Mouse (Mus musculus) hindlimb bud, embryonic 11.5 days (tissue): ENCODE data around the gene Vmn1r177.
"Not testable (repeated sequence)": the region's sequence is repeated elsewhere in the genome, so short reads cannot be mapped to it uniquely, and the experiment has no call there.

Source experiments
- DNase-seq: peaks from one replicate; pipeline ENCODE4 v3.0.0-alpha.2; 2012; ENCODE audit warnings: low read depth, low spot score; ENCODE audit errors: extremely low spot score

The Vmn1r177 gene

DNA sequence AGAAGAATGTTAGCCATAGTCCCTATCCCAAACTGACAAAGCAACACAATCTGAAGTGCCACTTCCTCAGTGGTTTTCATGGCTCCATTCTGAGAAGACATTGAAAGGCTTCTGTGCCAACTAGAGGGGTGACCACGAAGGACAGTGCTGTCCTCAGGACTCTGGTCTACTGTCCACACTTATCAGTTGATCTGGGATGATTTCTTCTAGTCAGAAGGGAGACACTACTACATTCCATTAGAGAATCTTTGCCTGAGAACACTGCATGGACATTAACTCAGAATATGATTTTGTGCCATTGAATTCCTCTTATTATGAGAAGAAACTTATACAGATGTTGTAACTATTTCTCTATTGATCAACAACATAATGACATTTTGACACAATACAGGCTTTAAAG lies at the start of gene Vmn1r177:
Gene Vmn1r177, minus strand, starts transcription at position 101 of the 400 bp plus-strand sequence.
- not testable (repeated sequence) for DNase-seq

DNA sequence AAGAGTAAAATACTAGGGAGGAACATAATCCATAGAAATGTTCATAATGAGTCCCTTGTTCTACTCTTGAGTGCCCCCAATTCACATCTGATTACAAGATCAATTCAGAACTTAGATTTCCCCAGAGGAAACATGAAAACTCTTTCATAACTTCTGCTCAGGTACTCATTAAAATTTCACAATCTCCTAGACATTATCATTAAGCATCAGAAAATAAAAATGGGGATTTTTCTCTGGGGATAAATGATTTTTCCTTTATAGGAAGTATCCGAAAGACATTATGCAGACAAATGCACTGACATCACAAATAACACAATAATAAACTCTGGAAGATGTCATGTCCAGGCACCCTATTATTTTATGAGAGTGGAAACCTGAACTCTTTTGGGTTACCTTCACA lies 25.5 kb upstream of the Vmn1r177 start, which contains the start of gene Vmn1r178:
Gene Vmn1r178, plus strand, starts transcription at position 301 of the 400 bp plus-strand sequence.
- DNase-seq = no peak

DNA sequence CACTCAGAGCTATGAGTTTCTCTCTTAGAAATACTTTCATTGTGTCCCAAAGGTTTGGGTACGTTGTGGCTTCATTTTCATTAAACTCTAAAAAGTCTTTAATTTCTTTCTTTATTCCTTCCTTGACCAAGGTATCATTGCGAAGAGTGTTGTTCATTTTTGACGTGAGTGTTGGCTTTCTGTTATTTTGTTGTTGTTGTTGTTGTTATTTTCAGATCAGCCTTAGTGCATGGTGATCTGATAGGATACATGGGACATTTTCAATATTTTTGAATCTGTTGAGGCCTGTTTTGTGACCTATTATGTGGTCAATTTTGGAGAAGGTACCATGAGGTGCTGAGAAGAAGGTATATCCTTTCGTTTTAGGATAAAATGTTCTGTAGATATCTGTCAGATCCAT lies 10.7 kb upstream of the Vmn1r177 start:
- DNase-seq = not testable (repeated sequence)

DNA sequence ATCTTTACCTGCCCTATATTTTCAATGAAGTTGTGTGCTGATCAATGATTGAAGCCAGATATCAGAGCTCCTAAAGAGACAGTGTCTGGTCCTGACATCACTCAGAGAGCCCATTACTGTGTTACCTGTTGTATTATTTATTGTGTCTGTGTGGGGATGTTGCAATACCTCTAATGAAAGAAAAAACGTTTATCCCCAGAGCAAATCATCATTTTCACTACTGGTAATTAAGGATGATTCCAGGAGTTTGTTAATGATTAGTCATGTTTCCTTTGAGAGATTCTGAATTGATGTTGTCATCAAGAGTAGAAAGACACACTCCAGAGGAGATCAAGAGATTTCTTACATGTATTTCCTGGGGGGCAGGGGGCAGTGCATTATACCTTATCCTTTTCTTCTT lies 29.0 kb downstream of the Vmn1r177 start, which contains the start of gene Vmn1r176:
Gene Vmn1r176, minus strand, starts transcription at position 101 of the 400 bp plus-strand sequence.
- DNase-seq = not testable (repeated sequence)
